Mouse (Mus musculus) T-helper 17 cell (primary cell): ENCODE data around the gene Fars2.
"Not testable (repeated sequence)": the region's sequence is repeated elsewhere in the genome, so short reads cannot be mapped to it uniquely, and the experiment has no call there.

Experiments
- in situ Hi-C, 2 experiments: fragments of 300-600 bp; cut with MboI, MseI; formaldehyde crosslinking; loops; 1 replicate in 1 of 2; 2 replicates in 1 of 2; pipeline ENCODE4 v1.15.1; 2025; ENCODE audit warnings: high pct_unique_total_duplicates in 2 of 2

Gene Fars2

GRCm38 (mm10) chr13:36361419-36361818 is 244.2 kb downstream of the Fars2 start:
- in situ Hi-C loops: loop anchor here in 1 of 2 experiments (10.0 kb wide), 1 partner anchor 77 kb away; no protein-coding TSS in a partner anchor

- in situ Hi-C loops: loop anchor here in 1 of 2 experiments (10.0 kb wide), 1 partner anchor 81 kb away; no protein-coding TSS in a partner anchor
Measured at GRCm38 (mm10) chr13:36365719-36366118, 248.5 kb downstream of the Fars2 start.

- in situ Hi-C loops: loop anchor here in 1 of 2 experiments (10.0 kb wide), 1 partner anchor 82 kb away; no protein-coding TSS in a partner anchor
Measured at GRCm38 (mm10) chr13:36366304-36366703, 249.1 kb downstream of the Fars2 start.

GRCm38 (mm10) chr13:36367712-36368491 is 250.7 kb downstream of the Fars2 start:
- in situ Hi-C loops: loop anchor here in 1 of 2 experiments (10.0 kb wide), 1 partner anchor 83 kb away; no protein-coding TSS in a partner anchor

GRCm38 (mm10) chr13:36368799-36369198 is 251.6 kb downstream of the Fars2 start:
- in situ Hi-C loops: loop anchor here in 1 of 2 experiments (10.0 kb wide), 1 partner anchor 84 kb away; no protein-coding TSS in a partner anchor

- in situ Hi-C loops: loop anchor here in 1 of 2 experiments (10.0 kb wide), 1 partner anchor 85 kb away; no protein-coding TSS in a partner anchor
Measured at GRCm38 (mm10) chr13:36369400-36369799, 252.2 kb downstream of the Fars2 start.

GRCm38 (mm10) chr13:36383236-36383635 is 266.0 kb downstream of the Fars2 start:
- in situ Hi-C loops: no loop called here

- in situ Hi-C loops: no loop called here
Measured at GRCm38 (mm10) chr13:36386074-36386473, 268.9 kb downstream of the Fars2 start.

- in situ Hi-C loops: no loop called here
Measured at GRCm38 (mm10) chr13:36391936-36392335, 274.7 kb downstream of the Fars2 start.

- in situ Hi-C loops: no loop called here
Measured at GRCm38 (mm10) chr13:36392666-36393065, 275.5 kb downstream of the Fars2 start.

GRCm38 (mm10) chr13:36401011-36401410 is 283.8 kb downstream of the Fars2 start:
- in situ Hi-C loops: no loop called here

GRCm38 (mm10) chr13:36413276-36413675 is 296.1 kb downstream of the Fars2 start:
- in situ Hi-C loops: no loop called here

GRCm38 (mm10) chr13:36415176-36415575 is 298.0 kb downstream of the Fars2 start:
- in situ Hi-C loops: no loop called here

- in situ Hi-C loops: no loop called here
Measured at GRCm38 (mm10) chr13:36416546-36416945, 299.3 kb downstream of the Fars2 start.

- in situ Hi-C loops: no loop called here
Measured at GRCm38 (mm10) chr13:36419357-36419756, 302.1 kb downstream of the Fars2 start.

- in situ Hi-C loops: no loop called here
Measured at GRCm38 (mm10) chr13:36422446-36422845, 305.2 kb downstream of the Fars2 start.

- in situ Hi-C loops: not testable (repeated sequence)
Measured at GRCm38 (mm10) chr13:36425824-36426705, 308.9 kb downstream of the Fars2 start.

- in situ Hi-C loops: no loop called here
Measured at GRCm38 (mm10) chr13:36429500-36430189, 312.4 kb downstream of the Fars2 start.

GRCm38 (mm10) chr13:36430420-36431114 is 313.4 kb downstream of the Fars2 start:
- in situ Hi-C loops: no loop called here

GRCm38 (mm10) chr13:36431974-36432518 is 314.8 kb downstream of the Fars2 start:
- in situ Hi-C loops: no loop called here
